Mouse (Mus musculus) layer of hippocampus, adult 9-10 months (tissue): Measurements from ENCODE around the gene Sgms1.

Experiments
- DNase-seq: peaks from one replicate; pipeline ENCODE4 v3.0.0; 2022; ENCODE audit warnings: low spot score

Gene Sgms1

DNA sequence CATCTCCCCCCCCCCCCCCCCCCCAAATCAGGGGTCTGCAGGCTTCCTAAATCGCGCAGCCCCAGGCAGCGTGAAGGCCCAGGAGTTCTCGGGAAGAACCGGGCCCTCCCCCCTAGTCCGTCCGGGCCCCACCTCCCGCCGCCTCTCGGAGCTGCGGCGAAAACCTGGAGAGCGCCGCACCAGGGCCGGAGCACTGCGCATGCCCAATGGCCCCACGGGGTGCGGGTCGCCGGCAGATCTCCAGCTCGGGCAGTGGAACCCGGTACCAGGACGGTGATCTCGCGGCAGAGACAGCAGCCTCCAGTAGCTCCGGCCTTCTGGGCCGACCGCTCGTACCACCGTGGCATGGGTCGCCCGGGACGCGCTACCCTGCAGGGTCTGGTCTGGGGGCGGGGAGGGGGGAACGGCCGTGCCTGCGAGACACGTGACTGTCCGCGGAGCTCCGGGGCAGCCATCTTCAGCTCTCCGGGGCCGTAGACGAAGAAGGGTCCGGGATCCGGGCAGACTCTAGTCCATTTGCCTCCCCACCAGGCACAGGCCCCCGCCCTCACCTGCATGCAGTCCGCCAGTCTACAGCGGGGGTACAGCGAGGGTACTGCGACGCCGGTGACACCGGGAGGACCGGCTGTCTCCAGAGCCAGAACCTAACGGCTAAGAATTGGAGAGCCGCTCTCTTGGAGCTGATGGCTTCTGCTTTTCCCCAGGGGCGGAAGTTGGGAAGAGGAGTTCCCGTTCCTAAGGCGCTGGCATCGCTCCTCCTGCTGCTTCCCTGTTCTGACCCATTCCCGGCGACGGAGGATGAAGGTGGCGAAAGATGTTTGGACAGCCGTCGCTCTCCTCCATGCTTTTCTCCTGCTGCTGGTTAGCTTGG lies at the start of gene Sgms1:
TSS of gene Sgms1 (minus strand) at position 714 of the 871 bp plus-strand sequence.
- no peak for DNase-seq

DNA sequence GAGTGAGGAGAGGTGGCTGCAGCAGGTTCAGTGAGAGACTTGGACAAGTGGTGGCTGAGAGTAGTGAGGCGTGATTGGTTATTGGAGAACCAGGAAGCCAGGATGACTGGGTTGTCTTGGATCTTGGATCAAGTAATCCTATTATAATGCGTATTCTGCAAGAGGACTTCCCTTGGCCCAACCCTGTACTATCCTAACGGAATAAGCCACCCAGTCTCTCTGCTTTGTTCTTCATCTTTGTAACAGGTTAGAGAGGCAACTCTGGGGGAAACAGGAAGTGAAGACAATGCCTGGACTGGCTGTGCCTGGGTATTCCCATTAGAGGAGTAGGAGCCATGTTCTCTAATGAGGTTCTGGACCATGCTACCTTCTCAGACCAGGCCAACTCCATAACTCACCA lies 36.3 kb upstream of the Sgms1 start:
- DNase-seq = no peak

DNA sequence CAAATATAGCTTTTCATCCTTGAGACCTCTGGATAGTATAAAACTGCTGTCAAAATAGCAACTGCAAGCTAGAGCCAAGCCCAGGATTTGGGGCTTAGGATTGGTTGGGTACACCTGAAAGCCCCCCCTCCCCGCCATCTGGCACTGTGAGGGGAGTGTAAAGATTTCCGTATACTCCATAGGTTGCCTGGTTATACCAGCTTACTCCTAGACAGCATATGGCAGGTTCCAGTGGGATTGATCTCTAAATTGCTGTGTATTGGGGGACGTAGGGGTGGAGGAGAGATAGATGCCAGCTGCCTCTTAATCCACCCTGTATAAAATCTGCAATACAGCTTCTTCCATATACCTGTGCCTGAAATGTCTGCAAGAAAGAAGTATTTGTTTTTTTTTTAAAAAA lies 35.2 kb upstream of the Sgms1 start:
- no peak for DNase-seq

DNA sequence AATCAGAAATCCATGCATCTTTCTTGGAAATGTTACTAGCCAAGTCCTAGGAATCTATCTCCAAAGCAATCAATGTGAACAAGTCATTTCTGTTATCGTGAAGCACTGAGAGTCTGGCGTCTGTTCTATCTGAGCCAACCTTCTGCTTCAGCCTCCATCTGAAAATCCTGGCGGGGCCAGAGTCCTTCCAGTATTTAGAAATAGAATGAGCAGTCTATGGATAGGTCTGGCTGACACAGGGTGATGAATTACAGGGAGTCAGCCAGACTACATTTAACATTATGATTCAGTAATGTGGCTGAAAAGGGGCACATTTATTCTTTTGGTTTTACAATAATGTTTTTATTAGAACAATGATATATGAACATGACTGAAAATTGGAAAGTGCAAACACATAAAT lies 29.6 kb upstream of the Sgms1 start:
- DNase-seq = no peak

DNA sequence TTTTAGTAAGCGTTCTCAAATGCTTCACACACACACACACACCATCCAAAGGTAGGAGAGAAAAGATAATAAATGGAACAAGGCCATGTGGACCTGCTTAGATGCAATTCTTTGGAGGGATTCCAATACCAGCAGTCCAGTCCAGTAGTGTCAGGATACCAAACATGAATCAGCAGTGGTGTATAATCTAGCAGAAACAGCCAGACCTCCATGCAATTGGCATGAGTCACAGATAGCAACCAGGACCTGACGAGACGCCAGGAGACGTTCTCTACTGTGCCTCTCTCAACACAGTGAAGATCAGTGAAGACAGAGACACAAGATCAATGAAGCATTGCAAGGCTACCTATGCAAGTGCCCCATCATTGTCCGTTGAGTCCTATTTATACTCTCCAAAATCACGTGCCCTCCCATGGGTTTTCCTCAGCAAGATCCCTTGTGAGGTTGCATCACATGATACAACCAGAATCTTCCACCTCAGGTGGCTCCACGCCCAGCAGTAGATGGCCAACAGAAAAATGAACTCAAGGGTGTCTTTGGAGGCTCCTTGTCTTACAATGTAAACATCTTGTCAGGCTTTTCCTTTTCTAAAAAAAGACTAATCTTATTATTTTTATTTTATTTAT lies 27.3 kb upstream of the Sgms1 start:
- no peak for DNase-seq

DNA sequence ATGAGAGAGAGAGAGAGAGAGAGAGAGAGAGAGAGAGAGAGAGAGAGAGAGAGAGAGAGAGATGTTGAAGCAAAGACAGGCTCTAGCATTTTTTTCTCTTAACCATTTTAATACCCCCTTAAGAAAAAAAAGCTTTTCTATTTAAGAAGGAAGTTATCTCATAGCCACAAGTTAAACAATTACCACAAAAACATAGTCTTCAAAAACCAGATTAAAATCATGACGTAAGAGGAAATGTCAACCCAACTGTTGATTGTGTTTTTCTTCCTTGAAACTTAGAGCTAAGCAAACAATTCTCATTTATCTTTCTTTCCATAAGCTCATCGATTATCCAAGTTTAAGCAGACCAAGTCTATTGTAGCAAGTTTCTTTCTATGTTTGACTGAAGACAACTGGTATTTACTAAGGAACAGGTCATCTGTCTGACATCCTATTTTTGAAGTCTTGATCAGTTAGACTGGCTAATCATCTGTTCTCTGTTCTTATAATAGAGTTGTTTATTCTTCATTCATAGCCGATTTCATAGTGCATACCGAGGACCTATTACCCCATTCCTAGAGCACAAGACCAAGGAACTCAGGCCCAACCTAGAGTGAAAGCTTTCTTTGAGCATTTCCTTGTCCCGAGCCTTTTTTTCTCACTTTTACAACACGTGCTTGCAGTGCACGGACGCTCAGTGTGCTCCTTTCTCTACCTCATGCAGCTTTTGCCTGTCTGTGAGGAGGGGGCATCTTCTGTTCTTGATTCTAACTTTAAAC lies 20.3 kb upstream of the Sgms1 start:
- DNase-seq = no peak

DNA sequence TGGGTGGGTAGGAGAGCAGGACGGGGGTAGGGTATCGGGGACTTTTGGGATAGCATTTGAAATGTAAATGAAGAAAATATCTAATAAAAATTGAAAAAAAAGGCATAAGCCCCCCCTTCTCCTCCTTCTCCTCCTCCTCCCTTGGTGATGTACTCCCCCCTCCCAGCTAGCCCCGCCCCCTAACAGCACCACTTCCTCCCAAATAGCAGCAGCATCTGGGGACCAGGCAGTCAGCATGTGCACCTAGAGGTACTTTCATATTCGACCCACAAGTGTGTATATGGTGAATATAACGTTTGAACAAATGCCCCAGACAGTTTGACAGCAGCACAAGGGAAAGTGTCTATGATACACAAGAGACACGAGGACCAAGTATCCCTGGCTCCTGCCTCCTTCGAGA lies 17.2 kb upstream of the Sgms1 start:
- DNase-seq = no peak

DNA sequence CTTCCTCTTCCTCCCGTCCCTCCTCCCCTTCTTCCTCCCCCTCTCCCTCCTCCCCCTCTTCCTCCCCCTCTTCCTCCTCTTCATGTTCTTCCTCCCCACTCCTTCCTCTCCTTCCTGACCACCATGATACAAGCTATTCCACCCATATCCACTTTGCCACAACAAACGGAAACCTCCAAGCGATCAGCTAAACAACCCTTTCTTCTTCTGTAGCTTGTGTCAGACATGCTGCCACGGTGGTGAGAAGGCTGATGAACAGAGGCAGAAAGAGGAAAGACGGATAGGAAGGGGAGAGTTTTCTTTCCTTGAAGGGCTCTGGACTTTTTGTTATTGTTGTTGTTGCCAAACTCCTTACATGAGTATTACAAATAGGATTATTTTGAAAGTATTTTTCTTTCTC lies 14.9 kb upstream of the Sgms1 start:
- no peak for DNase-seq

DNA sequence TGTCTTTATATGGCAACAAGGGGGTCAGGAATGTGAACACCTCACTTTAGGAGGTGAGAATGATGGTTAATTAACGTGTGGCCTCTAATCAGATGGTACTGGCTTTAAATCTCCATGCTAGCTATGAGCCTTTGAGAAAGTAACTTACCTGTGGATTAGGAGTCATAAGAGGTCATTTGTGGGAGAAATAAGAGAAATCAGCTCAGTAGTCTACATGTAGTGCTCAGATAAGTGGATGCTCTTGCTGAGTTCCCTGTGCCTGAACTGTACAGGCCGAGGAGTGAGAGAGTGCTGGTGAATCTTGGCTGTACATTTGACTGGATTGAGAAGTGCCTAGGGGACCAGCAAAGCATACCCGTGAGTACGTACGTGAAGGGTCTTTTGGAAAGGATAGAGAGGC lies 14.3 kb upstream of the Sgms1 start:
- DNase-seq = no peak

DNA sequence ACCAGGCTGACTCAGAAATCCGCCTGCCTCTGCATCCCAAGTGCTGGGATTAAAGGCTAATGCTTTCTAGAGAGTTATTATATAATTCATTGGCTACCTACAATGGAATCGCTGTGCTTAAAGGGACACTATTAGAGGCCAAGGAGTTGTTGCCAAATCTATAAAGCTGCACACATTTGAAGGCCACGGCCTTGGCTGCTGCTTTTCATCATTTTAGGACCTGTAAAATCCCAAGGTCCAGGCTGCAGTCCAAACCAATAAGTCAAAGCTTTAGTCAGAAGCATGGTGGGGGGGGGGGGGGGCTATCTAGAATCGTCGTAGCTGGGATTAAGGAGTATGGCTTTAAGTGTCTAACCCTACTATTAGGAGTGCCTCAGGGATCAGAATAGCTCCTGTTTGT lies 9.0 kb upstream of the Sgms1 start:
- DNase-seq = no peak

DNA sequence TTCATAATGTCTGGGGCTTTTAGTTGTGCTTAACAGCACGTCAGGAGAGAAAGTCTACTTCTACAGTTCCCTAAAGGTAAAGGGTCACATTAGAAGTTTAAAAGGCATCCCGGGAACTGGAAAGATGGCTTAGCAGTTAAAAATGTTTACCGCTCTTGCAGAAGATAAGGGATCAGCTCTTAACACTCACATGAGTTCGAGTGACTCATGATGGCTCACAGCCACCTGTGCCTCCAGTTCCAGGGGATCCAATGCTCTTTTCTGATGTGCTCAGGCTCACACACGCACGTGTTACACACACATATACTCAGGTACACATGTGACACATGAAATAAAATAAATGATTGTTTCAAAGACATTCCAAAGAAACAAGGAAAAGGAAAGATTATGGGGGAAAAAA lies 6.8 kb upstream of the Sgms1 start:
- DNase-seq = no peak

DNA sequence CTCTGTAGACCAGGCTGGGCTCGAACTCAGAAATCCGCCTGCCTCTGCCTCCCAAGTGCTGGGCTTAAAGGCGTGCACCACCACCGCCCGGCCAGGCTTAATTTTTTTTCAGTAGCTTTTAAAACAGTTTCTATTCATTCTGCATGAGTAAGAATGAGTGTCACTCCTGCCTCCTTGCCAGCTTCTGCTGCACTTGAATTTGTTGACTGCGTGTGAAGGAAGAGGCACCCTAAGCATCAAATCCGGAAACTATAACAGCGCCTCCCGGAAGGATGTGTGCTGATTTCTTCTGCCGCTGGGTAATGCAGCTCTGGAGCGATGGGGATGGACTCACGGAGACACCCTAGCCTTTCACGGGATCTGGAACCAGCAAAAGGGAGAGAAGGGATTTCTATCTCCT lies 5.3 kb upstream of the Sgms1 start:
- no peak for DNase-seq

DNA sequence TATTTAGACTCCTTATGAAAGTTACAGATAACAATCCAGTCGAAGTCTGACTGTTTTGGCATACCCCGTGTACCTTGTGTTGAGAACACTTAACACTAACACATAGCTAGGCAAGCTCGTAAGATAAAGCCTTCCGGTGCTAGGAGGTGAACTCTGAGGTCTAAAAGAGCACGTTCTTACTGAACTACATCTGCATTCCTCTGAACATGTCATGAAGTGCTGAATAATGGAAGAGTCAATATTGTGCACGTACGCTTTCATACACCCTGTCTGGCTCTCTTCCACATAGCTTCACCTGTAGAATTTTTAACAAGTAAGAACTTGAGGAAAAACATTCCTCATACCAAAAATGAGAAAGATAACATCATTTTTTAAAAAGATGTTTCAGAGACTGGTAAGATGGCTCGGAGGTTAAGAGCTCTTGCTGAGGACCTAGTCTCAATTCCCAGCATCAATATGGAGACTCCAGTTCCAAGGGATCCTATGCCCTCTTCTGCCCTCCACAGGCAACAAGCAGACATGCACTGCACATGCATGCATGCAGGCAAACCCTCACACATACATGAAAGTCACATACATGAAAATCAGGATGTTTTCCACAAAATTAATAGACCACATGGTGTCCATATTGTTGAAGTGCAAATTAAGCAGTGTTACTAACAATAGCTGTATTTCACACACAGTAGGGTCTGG lies 4.4 kb upstream of the Sgms1 start:
- DNase-seq = no peak

DNA sequence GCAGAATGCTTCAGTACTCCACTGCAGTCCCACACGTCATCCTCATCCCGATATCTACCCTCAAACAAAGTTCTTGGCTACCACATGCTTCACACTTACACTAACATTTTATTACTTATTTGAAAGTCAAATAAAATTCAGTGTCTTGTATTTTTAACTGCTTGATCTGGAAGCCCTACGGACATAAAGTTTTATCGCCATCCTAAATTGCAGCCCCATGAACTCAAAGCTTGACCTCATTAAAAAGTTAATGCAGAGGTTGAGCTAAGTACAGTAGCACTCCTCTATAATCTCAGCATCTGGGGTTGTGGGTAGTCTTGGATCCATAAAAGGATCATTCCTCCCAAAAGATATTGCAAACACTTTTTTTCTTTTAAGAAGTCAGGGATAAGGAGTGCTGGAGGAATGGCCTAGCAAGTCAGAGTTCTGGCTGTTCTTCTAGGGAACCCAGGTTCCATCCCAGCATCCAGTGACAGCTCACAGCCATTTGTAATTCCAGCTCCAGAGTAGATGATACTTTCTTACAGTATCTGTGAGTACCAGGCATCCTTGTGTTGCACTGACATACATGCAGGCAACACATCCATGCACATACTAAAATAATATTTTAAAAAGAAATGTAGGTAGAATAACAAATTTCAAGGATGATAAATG lies 3.7 kb upstream of the Sgms1 start:
- no peak for DNase-seq

DNA sequence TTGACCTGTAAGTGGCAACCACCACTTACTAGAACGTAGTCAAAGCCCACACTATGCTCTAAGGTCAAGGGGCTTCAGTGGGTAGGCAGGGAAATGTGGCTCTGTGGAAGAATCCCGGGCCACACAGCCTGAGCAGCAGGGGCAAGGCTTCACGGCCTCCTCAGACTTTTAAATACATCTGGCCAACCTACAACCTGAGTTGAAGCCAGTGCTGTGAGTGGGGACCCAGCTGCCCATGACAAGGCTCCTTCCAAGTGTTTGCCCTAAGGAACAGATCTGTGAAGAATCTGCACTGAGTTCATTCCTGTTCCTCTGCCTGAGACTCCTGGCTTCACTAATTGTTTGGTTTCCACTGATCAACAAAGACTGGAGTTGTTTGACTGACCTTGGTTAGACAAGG lies 1.9 kb upstream of the Sgms1 start:
- no peak for DNase-seq

DNA sequence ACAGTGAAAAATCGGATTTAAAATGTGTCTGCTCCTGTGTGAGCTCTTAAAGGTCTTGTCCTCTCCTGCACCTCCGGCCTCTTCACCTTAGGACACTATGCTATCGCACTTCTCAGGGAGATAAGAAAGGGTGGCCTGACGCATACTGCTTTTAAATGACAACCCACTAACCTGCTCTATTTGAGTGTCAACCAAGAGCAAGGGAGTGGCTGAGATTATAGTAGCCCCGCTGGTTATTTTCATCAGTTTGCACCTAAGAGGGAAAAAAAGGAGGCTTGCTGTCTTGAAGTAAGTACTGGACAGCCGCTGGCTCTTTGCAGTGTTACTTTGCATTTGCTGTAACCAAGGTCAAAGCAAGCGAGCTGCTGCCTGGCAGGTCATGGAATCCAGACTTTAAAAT lies 602 bp upstream of the Sgms1 start:
- no peak for DNase-seq

DNA sequence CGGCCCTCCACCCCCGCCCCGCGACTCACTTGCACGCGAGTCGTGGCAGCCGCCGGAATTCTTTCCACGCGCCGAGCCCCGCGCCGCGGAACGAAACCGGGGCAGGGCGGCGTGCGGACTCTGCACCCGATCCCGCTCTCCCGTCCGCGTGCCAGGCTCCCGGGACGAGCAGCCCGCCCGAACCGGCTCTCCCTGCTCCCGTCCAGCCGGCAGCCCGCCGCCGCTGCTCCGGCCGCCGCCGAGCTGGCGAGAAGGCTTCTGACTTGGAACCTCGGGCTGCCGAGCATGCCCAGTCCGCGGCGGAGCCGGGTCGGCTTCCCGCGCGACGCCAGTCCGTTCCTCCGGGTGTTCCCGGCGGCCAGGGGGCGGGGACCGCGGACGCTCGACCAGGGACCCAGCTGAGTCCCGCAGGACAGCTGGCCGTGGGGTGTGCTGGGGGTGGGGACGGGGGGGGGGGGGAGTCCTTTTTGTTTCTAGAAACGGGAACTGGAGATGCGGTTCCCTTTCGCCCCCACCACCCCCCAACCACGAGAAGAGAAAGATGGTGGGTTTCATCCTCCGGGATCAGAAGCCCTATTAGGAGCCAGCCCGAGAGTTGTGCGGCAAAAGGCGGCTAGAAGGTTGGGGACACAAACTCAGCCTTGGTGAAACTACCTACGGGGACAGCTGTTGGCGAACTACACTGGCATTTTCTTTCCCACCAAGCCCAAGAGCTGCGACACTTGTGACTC lies 1.2 kb downstream of the Sgms1 start:
- DNase-seq = no peak

DNA sequence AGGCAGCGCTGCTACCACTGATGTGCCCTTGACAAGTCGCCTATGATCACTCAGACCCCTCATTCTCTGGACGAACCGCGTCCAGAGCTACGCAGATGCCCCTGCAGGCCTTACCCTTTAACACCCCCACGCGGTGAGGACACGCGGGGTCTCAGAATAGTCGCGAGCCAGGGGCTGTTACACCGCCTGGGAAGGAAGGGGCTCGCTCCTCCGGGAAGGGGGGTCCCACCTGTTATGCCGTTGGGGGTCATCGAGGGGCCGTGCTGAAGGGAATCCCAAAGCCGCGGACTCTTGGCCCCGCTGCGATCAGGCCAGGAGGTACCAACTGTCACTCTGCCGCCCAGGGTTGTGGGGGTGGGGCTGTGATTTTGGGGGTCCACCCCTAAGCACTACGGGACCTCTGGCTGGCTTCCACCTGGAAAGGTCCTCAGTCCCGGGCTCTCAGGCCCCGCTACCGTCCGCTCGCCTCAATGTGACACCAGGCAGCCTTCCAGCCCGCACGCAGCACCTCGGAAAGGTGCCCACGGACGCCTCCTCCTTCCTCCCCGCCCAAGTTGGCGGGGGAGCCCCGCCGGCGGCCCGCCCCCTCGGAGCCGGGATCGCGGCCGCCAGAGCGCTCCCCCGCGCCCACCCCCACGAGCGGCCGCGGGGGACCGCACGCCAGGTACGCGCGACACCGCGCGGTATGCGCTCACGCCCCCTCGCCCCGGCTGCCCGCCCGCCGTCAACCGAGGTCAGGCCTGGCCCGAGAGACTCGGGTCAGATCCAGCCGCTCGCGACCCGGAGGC lies 1.9 kb downstream of the Sgms1 start:
- no peak for DNase-seq

DNA sequence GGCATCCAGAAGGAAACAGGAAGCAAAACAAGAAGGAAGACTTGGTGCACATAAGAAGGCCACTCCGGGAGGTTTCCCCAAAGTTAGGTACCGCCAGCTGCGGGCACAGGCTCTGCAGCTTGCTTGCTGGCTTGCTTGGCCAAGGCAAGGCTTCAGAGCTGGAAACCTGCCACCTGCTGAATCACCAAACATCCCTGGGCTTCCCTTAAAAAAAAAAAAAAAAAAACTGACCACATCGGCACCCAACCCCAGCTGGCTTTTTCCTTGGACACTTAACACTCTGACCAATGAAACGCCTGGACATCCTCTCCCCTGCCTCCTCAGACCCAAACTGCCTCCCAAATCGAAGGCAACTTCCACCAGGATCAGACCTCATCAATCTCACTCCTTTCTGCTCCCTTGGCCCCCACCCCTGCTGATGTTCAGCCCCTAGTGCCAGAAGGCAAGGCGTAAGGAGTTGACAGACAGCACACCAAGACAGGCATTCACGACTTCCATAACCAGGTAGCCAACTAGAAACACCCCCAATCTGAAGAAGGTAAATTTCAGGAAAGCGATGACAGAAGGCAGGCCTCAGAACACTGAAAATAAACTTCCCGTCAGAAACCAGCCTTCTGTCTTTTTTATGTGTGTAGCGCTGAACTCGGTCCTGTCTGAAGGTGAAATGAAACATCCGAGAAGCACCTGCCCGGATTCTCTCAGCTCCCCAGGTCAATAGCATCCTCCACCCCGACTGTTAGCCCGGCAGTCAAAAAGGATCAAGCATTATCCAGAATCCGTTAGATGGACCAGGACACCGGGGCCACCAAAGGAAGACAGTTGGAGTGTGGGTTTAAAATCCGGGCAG lies 2.7 kb downstream of the Sgms1 start:
- DNase-seq = no peak

DNA sequence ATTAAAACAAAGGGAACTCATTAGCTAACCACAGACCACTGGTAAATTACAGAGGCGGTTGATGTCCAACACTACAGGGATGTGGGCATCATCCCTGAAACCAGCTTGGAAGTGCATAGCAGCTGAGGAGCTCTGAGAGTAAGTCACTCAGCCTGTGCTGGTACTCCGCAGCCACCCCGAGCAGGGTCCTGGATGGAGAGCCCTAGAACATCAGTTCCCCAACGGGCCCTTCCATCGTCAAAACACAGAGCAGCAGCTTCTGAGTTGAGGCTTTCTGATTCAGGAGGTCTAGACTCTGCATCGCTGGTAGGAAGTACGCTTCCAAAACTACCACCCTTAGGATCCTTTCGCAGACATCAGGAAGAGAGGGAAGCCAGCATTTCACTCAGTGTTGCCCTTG lies 5.8 kb downstream of the Sgms1 start:
- DNase-seq = no peak
